Mouse (Mus musculus) forebrain, embryonic 16.5 days (tissue): Measurements from ENCODE around the gene Gpx8. TPM values are rescaled to one million over a fixed set of nuclear protein-coding genes. Genes with fewer than 3 reads are reported as not detected.

ENCODE experiments used
- ATAC-seq: fragments of 200-750 bp; cut with Nextera tagmentation; 2 replicates; pipeline ENCODE4 v1.8.0; 2017; ENCODE audit warnings: mild to moderate bottlenecking, moderate library complexity
- H3K27ac ChIP-seq: fragments of 300-500 bp; sonication (generic); 2 replicates; pipeline ENCODE4 v1.5.1; 2014; ENCODE audit warnings: low read length, control low read depth
- H3K27me3 ChIP-seq: fragments of 300-500 bp; sonication (generic); replicated peaks from 2 replicates; pipeline ENCODE4 v1.6.1; 2014; ENCODE audit warnings: low read length; ENCODE audit not compliant: control insufficient read depth, insufficient read depth
- H3K36me3 ChIP-seq: fragments of 300-500 bp; sonication (generic); 2 replicates; pipeline ENCODE4 v1.6.1; 2014; ENCODE audit not compliant: control insufficient read depth, insufficient read depth
- H3K4me1 ChIP-seq: fragments of 300-500 bp; sonication (generic); replicated peaks from 2 replicates; pipeline ENCODE4 v1.6.1; 2014; ENCODE audit warnings: low read length; ENCODE audit not compliant: control insufficient read depth, insufficient read depth
- H3K4me2 ChIP-seq: fragments of 300-500 bp; sonication (generic); 2 replicates; pipeline ENCODE4 v1.6.1; 2014; ENCODE audit warnings: mild to moderate bottlenecking, low read length, control low read depth
- H3K4me3 ChIP-seq: fragments of 300-500 bp; sonication (generic); replicated peaks from 2 replicates; pipeline ENCODE4 v1.5.1; 2014; ENCODE audit warnings: mild to moderate bottlenecking, low read length, control low read depth
- H3K9ac ChIP-seq: fragments of 300-500 bp; sonication (generic); replicated peaks from 2 replicates; pipeline ENCODE4 v1.6.1; 2014; ENCODE audit warnings: low read depth, low read length, control low read depth
- H3K9me3 ChIP-seq: fragments of 300-500 bp; sonication (generic); 2 replicates; pipeline ENCODE4 v1.6.1; 2016; ENCODE audit warnings: low read length; ENCODE audit not compliant: control insufficient read depth
- WGBS: fragments of 180-500 bp; shearing (Covaris S2); extraction: QIAGEN DNeasy Blood & Tissue Kit; methylation state at CpG from one replicate; pipeline ENCODE4 v1.1.7; 2014; 5-methylcytosine and 5-hydroxymethylcytosine counted together
- polyA plus RNA-seq: library from polyadenylated mRNA; unstranded; fragments of >200 nt; fragmentation: Nextera tagmentation; extraction: Ambion mirVana; gene quantifications from 2 replicates; pipeline ENCODE4 v1.2.1, GENCODE M21; 2015

Gpx8 gene
- polyA plus RNA-seq, 1 experiment from 2014 or later = 39.0 TPM

- 69% methylated on average over 9 of the region's 9 CpGs for WGBS
- Histone ChIP-seq H3K27me3 (peaks cover 35% of the 10 kb centered on the region), H3K9ac (no peak overlapping the region)
These were observed 45.5 kb downstream of the Gpx8 start for GRCm38 (mm10) chr13:113000576-113001318.

GRCm38 (mm10) chr13:113000090-113000489 is 46.1 kb downstream of the Gpx8 start:
- H3K27ac ChIP-seq = no peak overlapping the region
- no peak overlapping the region for H3K9ac ChIP-seq
- no peaks in the 10 kb centered on the region for H3K9me3 ChIP-seq
- peaks cover 8% of the 10 kb centered on the region; the same call in 1 of the 2 replicates for H3K4me1 ChIP-seq
- H3K4me3 ChIP-seq = no peak overlapping the region
- H3K4me2 ChIP-seq = no peak overlapping the region
- 76% methylated on average over 3 of the region's 3 CpGs for WGBS
- H3K36me3 ChIP-seq = no peaks in the 10 kb centered on the region
- H3K27me3 ChIP-seq = peaks cover 41% of the 10 kb centered on the region
- ATAC-seq = no peak

More at GRCm38 (mm10) chr13:113000576-113001318, 45.5 kb downstream of the Gpx8 start:
- Histone ChIP-seq H3K27ac (no peak overlapping the region), H3K4me1 (peaks cover 8% of the 10 kb centered on the region; the same call in 1 of the 2 replicates), H3K4me3 (no peak overlapping the region), H3K4me2 (no peak overlapping the region), H3K9me3 (no peaks in the 10 kb centered on the region), H3K36me3 (no peaks in the 10 kb centered on the region)
- ATAC-seq = no peak

DNA sequence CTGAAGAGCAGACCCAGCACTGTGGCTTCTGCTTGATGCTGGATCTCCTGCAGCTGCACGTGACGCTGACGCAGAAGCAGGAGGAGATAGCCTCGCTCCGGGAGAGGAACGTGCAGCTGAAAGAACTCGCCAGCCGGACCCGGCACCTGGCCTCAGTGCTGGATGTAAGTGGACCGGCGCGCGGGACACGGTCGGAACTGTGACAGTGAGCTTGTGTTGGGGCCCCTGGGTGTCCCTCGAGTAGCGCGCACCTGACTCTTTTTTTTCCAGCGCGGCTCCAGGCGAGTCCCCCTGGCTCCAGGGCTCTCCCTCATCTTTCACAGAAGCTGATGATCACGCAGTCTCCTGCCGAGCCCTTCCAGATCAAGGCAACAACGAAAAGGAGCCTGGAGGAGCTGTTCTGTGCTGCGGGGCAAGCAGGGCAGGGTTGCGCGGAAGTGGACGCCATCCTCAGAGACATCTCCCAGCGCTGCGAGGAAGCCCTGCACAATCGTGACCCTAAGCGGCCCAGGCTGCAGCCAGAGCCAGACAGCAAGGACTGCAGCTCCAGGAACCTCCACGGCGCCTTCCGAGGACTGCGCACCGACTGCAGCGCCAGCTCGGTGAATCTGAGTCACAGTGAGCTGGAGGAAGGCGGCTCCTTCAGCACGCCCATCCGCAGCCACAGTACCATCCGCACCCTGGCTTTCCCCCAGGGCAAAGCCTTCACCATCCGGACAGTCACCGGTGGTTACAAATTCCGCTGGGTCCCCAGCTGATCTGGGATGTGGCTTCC is 47.6 kb downstream of the Gpx8 start:
- Histone ChIP-seq H3K27me3 (peaks cover 53% of the 10 kb centered on the region), H3K27ac (no peak overlapping the region), H3K9me3 (no peaks in the 10 kb centered on the region), H3K4me1 (peaks cover 14% of the 10 kb centered on the region), H3K4me2 (peak overlapping the region; percentile 93), H3K9ac (peak overlapping the region; percentile 60), H3K4me3 (peak overlapping the region; percentile 52), H3K36me3 (no peaks in the 10 kb centered on the region)
- ATAC-seq = peak; percentile 64
- WGBS = under 1% methylated on average over 46 of the region's 46 CpGs

- H3K36me3 ChIP-seq = no peaks in the 10 kb centered on the region
- no peak overlapping the region for H3K9ac ChIP-seq
- WGBS = 61% methylated on average over 6 of the region's 6 CpGs
- no peak overlapping the region for H3K4me3 ChIP-seq
- H3K9me3 ChIP-seq = no peaks in the 10 kb centered on the region
- H3K27me3 ChIP-seq = peaks cover 61% of the 10 kb centered on the region
- H3K4me1 ChIP-seq = peaks cover 19% of the 10 kb centered on the region
- no peak for ATAC-seq
- no peak overlapping the region for H3K27ac ChIP-seq
- no peak overlapping the region for H3K4me2 ChIP-seq
These were observed 48.8 kb downstream of the Gpx8 start for GRCm38 (mm10) chr13:112997369-112997768.

GRCm38 (mm10) chr13:112996407-112996806 is 49.8 kb downstream of the Gpx8 start:
- ATAC-seq = no peak
- Histone ChIP-seq H3K4me2 (no peak overlapping the region), H3K27ac (no peak overlapping the region), H3K4me3 (no peak overlapping the region), H3K4me1 (peaks cover 19% of the 10 kb centered on the region), H3K27me3 (peaks cover 65% of the 10 kb centered on the region), H3K9me3 (no peaks in the 10 kb centered on the region), H3K9ac (no peak overlapping the region), H3K36me3 (no peaks in the 10 kb centered on the region)
- 51% methylated on average over 4 of the region's 4 CpGs for WGBS

- H3K9ac ChIP-seq = peak overlapping the region; percentile 40
- 1% methylated on average over 25 of the region's 25 CpGs for WGBS
- peaks cover 25% of the 10 kb centered on the region for H3K4me1 ChIP-seq
- no peaks in the 10 kb centered on the region for H3K9me3 ChIP-seq
- H3K27me3 ChIP-seq = peaks cover 76% of the 10 kb centered on the region
- H3K4me3 ChIP-seq = peak overlapping the region; percentile 44
- peak; percentile 57 for ATAC-seq
- H3K4me2 ChIP-seq = peak overlapping the region; percentile 73
- no peak overlapping the region for H3K27ac ChIP-seq
- no peaks in the 10 kb centered on the region for H3K36me3 ChIP-seq
These were observed 52.0 kb downstream of the Gpx8 start for GRCm38 (mm10) chr13:112994191-112994590.

DNA sequence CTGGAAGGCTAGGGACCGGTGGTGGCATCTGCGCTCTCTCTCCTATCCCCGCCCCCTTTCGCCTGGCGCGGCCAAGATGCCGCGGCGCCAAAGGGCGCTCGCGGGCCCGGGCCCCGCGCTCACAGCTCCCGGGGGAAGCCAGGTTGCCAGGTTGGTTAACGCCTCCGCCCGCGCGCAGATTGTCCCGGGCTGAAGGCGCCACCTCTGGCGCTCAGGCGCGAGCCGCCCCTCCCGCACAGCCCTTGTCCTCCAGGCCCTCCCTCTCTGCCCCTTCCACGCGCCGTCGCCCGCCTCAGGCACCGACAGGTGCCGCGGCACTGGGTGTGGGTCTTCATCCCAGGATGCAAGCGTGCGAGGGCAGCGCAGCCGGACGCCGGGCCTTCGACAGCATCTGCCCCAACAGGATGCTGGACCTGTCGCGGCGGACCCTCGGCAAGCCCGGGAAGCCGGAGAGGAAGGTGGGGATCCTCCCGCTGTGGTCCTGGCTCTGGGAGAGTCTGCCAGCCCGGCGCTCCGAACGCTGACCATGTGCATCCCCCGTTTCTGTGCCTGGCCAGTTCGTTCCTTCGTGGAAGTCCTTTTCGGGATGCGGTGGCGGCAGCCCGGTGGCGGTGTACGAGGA is 52.6 kb downstream of the Gpx8 start, which contains the start of gene Mcidas:
Gene Mcidas, plus strand, starts transcription at position 315 of the 622 bp plus-strand sequence.
- peaks cover 25% of the 10 kb centered on the region for H3K4me1 ChIP-seq
- no peaks in the 10 kb centered on the region for H3K36me3 ChIP-seq
- peak within 1 kb of the TSS; percentile 73 for H3K4me2 ChIP-seq
- H3K9me3 ChIP-seq = no peaks in the 10 kb centered on the region
- ATAC-seq = peak; percentile 43
- H3K27ac ChIP-seq = no peak within 1 kb of the TSS
- peak within 1 kb of the TSS; percentile 44 for H3K4me3 ChIP-seq
- under 1% methylated on average over 63 of the region's 63 CpGs for WGBS
- H3K9ac ChIP-seq = peak within 1 kb of the TSS; percentile 40
- H3K27me3 ChIP-seq = peaks cover 81% of the 10 kb centered on the region
